Mouse (Mus musculus) intestine, postnatal 0 days (tissue): ENCODE measurements around the gene Sf3b6. TPM values are rescaled to one million over a fixed set of nuclear protein-coding genes. Genes with fewer than 3 reads are reported as not detected.

Source experiments
- ATAC-seq: fragments of 200-750 bp; cut with Nextera tagmentation; 2 replicates; pipeline ENCODE4 v1.8.0; 2017; ENCODE audit warnings: mild to moderate bottlenecking, moderate TSS enrichment, moderate library complexity
- H3K27ac ChIP-seq: fragments of 300-500 bp; sonication (generic); 2 replicates; pipeline ENCODE4 v1.5.1; 2014; ENCODE audit warnings: mild to moderate bottlenecking, low read depth, low read length, moderate library complexity
- H3K27me3 ChIP-seq: fragments of 300-500 bp; sonication (generic); replicated peaks from 2 replicates; pipeline ENCODE4 v1.6.1; 2014; ENCODE audit warnings: low read length, mixed read lengths; ENCODE audit not compliant: control insufficient read depth, insufficient read depth
- H3K36me3 ChIP-seq: fragments of 300-500 bp; sonication (generic); 2 replicates; pipeline ENCODE4 v1.6.1; 2014; ENCODE audit warnings: mild to moderate bottlenecking, moderate library complexity; ENCODE audit not compliant: control insufficient read depth, insufficient read depth
- H3K4me1 ChIP-seq: fragments of 300-500 bp; sonication (generic); replicated peaks from 2 replicates; pipeline ENCODE4 v1.6.1; 2014; ENCODE audit warnings: antibody characterized with exemption, low read length, mixed read lengths; ENCODE audit not compliant: control insufficient read depth, insufficient read depth
- H3K4me2 ChIP-seq: fragments of 300-500 bp; sonication (generic); replicated peaks from 2 replicates; pipeline ENCODE4 v1.6.1; 2014; ENCODE audit warnings: low read depth, mild to moderate bottlenecking, moderate library complexity
- H3K4me3 ChIP-seq: fragments of 300-500 bp; sonication (generic); 2 replicates; pipeline ENCODE4 v1.5.1; 2014; ENCODE audit warnings: low read depth, low read length
- H3K9ac ChIP-seq: fragments of 300-500 bp; sonication (generic); 2 replicates; pipeline ENCODE4 v1.6.1; 2014; ENCODE audit warnings: mild to moderate bottlenecking, low read depth, low read length
- H3K9me3 ChIP-seq: fragments of 300-500 bp; sonication (generic); 2 replicates; pipeline ENCODE4 v1.6.1; 2016; ENCODE audit warnings: mixed run types; ENCODE audit not compliant: control insufficient read depth
- CTCF ChIP-seq: sonication (generic); IDR thresholded peaks from 2 replicates; pipeline ENCODE4 v1.5.1; 2016; ENCODE audit warnings: low read depth, mild to moderate bottlenecking, control low read depth, antibody characterized with exemption, moderate library complexity
- WGBS: fragments of 180-500 bp; shearing (Covaris S2); extraction: QIAGEN DNeasy Blood & Tissue Kit; methylation state at CpG from one replicate; pipeline ENCODE4 v1.1.7; 2014; 5-methylcytosine and 5-hydroxymethylcytosine counted together
- polyA plus RNA-seq: library from polyadenylated mRNA; unstranded; fragments of >200 nt; fragmentation: Nextera tagmentation; extraction: Ambion mirVana; gene quantifications from 2 replicates; pipeline ENCODE4 v1.2.1, GENCODE M21; 2015

The Sf3b6 gene
- polyA plus RNA-seq, 1 experiment from 2014 or later, result 375 TPM

DNA sequence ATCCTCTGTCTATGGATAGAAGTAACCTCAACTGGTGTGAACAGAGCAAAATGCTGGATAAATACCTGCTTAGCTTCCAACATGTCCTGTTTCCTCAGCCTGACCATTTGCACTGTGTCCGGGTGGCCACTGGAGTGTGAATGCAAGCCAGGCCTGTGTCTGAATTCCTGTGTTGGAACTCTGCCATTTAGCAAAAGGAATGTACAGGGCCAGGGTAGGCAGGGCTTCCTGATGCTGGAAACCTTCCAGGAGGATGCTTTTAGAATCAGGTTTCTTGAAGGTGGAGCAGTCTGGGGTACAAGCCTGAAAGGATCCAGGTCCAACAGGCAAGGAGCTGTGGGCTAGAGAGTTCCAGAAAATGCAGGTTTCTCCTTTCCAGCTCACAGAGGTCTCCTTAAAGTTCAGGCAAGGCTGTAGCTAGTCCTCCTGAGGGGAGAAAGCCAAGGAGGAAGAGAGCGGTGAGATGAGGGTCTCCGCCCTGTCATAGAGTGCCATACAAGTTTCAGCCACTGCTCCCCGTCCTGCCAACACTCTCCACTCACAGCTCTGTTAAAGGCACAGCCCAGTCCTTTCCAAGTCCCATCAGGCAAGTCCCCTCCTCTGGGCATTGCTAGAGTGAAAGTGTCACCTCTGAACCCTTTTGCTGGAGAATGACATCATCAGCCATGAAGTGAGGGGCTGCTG is 46.5 kb downstream of the Sf3b6 start:
- Histone ChIP-seq H3K36me3 (peaks cover 5% of the 10 kb centered on the region; the same call in 1 of the 2 replicates), H3K9ac (no peak overlapping the region), H3K27ac (no peak overlapping the region), H3K9me3 (no peaks in the 10 kb centered on the region), H3K4me2 (no peak overlapping the region), H3K4me1 (no peaks in the 10 kb centered on the region), H3K4me3 (no peak overlapping the region), H3K27me3 (no peaks in the 10 kb centered on the region)
- no peak for TF ChIP-seq CTCF
- no peak for ATAC-seq
- WGBS, result 67% methylated on average over 4 of the region's 4 CpGs

DNA sequence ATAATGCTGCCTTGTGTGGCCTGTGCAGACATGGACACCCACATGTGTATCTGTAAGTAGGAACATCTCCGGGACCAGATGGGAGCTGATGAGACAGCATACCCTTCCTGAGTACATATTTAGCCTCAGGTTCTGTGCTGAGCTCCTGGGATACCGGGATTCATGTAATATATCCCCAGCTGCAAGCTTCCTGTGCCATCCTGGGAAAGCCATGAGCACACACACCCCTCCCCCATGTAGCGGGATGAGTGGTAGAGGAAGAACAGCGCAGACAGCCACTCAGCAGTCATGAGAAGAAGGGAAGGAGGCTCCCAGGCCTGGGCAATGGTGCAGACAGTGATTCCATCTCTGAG is 47.0 kb downstream of the Sf3b6 start:
- no peak for ATAC-seq
- H3K4me3 ChIP-seq, result no peak overlapping the region
- no peak overlapping the region for H3K27ac ChIP-seq
- no peaks in the 10 kb centered on the region for H3K9me3 ChIP-seq
- no peaks in the 10 kb centered on the region for H3K27me3 ChIP-seq
- H3K9ac ChIP-seq, result no peak overlapping the region
- no peak for TF ChIP-seq CTCF
- H3K4me1 ChIP-seq, result no peaks in the 10 kb centered on the region
- no peak overlapping the region for H3K4me2 ChIP-seq
- 66% methylated on average over 4 of the region's 4 CpGs for WGBS
- H3K36me3 ChIP-seq, result peaks cover 5% of the 10 kb centered on the region; the same call in 1 of the 2 replicates

DNA sequence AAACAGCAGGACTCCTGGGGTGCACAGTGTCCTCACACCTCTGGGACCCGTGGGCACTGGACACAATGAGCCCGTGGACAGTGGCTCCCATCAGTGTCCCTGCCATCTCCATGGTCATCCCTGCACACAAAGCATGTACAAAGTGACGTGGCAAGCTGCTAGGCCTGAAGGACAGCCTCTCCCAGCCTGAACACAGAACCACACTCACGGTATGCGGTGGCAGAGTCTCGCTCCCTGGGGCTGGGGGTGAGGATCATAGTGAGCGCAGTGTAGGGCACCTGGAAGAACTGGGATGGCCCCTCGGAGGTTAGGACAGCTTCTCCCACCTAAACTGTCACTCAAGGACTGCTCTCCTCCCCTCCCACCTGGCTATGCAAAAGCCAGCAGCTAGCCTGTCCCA is 51.6 kb downstream of the Sf3b6 start:
- Histone ChIP-seq H3K4me2 (no peak overlapping the region), H3K27me3 (no peaks in the 10 kb centered on the region), H3K9ac (no peak overlapping the region), H3K27ac (no peak overlapping the region), H3K9me3 (no peaks in the 10 kb centered on the region), H3K4me1 (0 out of 2 replicates have a peak, but pooled peaks cover 1% of the 10 kb centered on the region), H3K4me3 (no peak overlapping the region), H3K36me3 (no peaks in the 10 kb centered on the region)
- TF ChIP-seq CTCF, result no peak
- 83% methylated on average over 8 of the region's 8 CpGs for WGBS
- ATAC-seq, result no peak

DNA sequence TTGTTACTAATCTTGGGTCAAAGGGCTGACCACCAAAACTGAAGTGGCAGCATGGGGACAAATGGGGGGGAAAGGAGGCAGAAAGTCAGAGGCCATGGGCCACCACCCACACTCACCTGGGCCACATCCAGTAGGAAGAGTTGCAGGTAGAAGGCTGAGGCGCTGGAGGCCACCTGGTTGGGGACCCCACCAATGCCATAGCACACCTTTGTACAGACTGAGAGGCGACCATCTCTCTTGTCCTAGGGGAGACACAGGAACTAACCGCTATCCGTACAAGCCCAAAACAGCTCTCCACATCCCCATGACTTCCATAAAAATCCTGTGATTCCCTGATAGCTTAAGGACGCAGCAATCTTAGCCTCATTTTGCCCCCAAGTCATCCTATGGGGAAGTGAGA is 53.9 kb downstream of the Sf3b6 start:
- Histone ChIP-seq H3K27ac (no peak overlapping the region), H3K4me2 (no peak overlapping the region), H3K9ac (no peak overlapping the region), H3K4me1 (0 out of 2 replicates have a peak, but pooled peaks cover 3% of the 10 kb centered on the region), H3K4me3 (no peak overlapping the region), H3K36me3 (no peaks in the 10 kb centered on the region), H3K9me3 (no peaks in the 10 kb centered on the region), H3K27me3 (no peaks in the 10 kb centered on the region)
- TF ChIP-seq CTCF, result no peak
- no peak for ATAC-seq
- WGBS, result 90% methylated on average over 5 of the region's 5 CpGs

DNA sequence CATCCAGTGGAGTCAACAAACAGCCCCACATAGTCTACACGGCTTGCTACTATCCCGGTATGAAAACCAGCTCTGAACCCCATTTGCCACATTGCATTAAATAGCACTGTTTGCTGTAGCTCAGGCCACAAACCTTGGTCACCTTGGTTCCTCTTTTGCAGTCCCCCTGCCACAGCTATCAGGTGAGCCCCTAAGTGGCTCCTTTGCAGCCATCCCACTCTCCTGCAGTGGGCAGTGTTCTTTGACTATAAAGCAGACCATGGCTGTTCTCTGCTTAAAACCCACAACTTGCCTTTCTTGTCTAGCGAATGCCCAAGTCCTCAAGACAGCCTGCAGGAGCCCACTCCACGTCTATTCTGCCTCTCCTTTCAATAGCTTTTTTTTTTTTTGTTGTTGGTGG is 54.9 kb downstream of the Sf3b6 start:
- Histone ChIP-seq H3K27me3 (no peaks in the 10 kb centered on the region), H3K4me2 (no peak overlapping the region), H3K9ac (no peak overlapping the region), H3K36me3 (no peaks in the 10 kb centered on the region), H3K4me3 (no peak overlapping the region), H3K4me1 (0 out of 2 replicates have a peak, but pooled peaks cover 3% of the 10 kb centered on the region), H3K9me3 (no peaks in the 10 kb centered on the region), H3K27ac (no peak overlapping the region)
- no peak for ATAC-seq
- TF ChIP-seq CTCF, result peak; percentile 16; the same call in 1 of the 2 replicates
- WGBS, result 61% methylated on average over 4 of the region's 4 CpGs

DNA sequence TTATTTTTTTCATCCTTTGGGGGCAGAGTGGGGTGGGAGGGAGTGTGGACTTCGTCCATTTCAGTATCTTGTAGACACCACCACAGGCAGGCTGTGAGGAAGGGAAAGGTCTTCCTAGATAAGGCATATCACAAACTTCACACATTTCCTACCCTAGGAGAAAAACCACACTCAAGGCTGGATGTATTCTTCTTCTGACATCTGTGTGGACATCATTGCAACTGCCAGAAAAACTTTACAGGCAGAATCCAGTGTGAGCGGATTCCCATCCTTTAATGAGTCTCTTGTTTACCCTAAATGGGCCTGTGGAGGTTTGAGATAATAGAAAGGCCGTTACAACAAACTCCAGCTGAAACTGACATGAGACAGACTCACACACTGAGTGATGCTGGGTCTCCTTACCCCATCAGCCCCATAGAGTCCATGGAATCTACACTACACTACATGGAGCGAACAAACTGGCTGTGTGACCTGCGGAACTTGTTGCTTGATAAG is 55.7 kb downstream of the Sf3b6 start:
- H3K27me3 ChIP-seq, result no peaks in the 10 kb centered on the region
- no peak for ATAC-seq
- TF ChIP-seq CTCF, result no peak
- 0 out of 2 replicates have a peak, but pooled peaks cover 3% of the 10 kb centered on the region for H3K4me1 ChIP-seq
- H3K4me2 ChIP-seq, result no peak overlapping the region
- no peaks in the 10 kb centered on the region for H3K36me3 ChIP-seq
- no peak overlapping the region for H3K9ac ChIP-seq
- no peak overlapping the region for H3K4me3 ChIP-seq
- H3K27ac ChIP-seq, result no peak overlapping the region
- WGBS, result 68% methylated on average over 5 of the region's 5 CpGs
- H3K9me3 ChIP-seq, result no peaks in the 10 kb centered on the region
